Mouse (Mus musculus) bone marrow macrophage, adult 2 months (primary cell): ENCODE results near the gene Pgs1.

Experiments used
- CTCF ChIP-seq: IDR thresholded peaks from 2 replicates; pipeline ENCODE4 v1.5.1; 2012; ENCODE audit warnings: low read depth, mild to moderate bottlenecking, low read length, moderate library complexity
- POLR2A ChIP-seq: IDR thresholded peaks from 2 replicates; pipeline ENCODE4 v1.6.1; 2012; ENCODE audit warnings: mild to moderate bottlenecking, low read depth, low read length, borderline replicate concordance

DNA sequence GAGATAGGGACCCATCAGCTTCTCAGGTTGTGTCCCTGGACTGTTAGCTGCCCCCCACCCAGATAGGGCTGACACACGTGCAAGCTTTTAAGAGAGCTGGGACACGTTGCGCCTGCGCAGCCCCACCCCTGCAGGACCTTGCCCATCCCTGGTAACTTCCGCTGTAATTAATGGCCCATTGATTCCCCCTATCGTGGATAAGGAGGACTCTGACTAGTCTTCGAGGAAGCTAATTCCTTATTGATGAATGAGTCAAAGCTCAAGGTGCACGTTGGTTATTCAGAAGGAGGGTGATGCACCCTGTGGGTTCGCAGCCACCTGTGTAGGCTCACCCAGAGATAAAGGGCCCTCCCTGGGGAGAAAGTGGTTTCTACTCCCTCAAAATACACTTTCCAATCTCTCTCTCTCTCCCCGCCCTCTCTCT lies 39.1 kb upstream of the Pgs1 start:
- TF ChIP-seq POLR2A (no peak), CTCF (no peak)
